Mouse (Mus musculus) lung, embryonic 16.5 days (tissue): ENCODE data around the gene Fbxo17. TPM values are rescaled to one million over a fixed set of nuclear protein-coding genes. Genes with fewer than 3 reads are reported as not detected.
"Not testable (repeated sequence)": the region's sequence is repeated elsewhere in the genome, so short reads cannot be mapped to it uniquely, and the experiment has no call there.

Source experiments
- ATAC-seq: fragments of 200-750 bp; cut with Nextera tagmentation; 2 replicates; pipeline ENCODE4 v1.8.0; 2017; ENCODE audit warnings: low read depth, mild to moderate bottlenecking, moderate library complexity
- H3K27ac ChIP-seq: fragments of 300-500 bp; sonication (generic); 2 replicates; pipeline ENCODE4 v1.5.1; 2014; ENCODE audit warnings: mild to moderate bottlenecking, control low read depth, low read length
- H3K27me3 ChIP-seq: fragments of 300-500 bp; sonication (generic); 2 replicates; pipeline ENCODE4 v1.6.1; 2014; ENCODE audit warnings: low read depth, low read length, mixed read lengths; ENCODE audit not compliant: control insufficient read depth, insufficient read depth
- H3K36me3 ChIP-seq: fragments of 300-500 bp; sonication (generic); 2 replicates; pipeline ENCODE4 v1.6.1; 2014; ENCODE audit warnings: low read length; ENCODE audit not compliant: control insufficient read depth, insufficient read depth
- H3K4me1 ChIP-seq: fragments of 300-500 bp; sonication (generic); replicated peaks from 2 replicates; pipeline ENCODE4 v1.6.1; 2014; ENCODE audit warnings: low read length, mixed read lengths; ENCODE audit not compliant: control insufficient read depth, insufficient read depth
- H3K4me2 ChIP-seq: fragments of 300-500 bp; sonication (generic); 2 replicates; pipeline ENCODE4 v1.6.1; 2014; ENCODE audit warnings: low read depth, low read length, control low read depth
- H3K4me3 ChIP-seq: fragments of 300-500 bp; sonication (generic); 2 replicates; pipeline ENCODE4 v1.5.1; 2014; ENCODE audit warnings: mild to moderate bottlenecking, low read length, control low read depth
- H3K9ac ChIP-seq: fragments of 300-500 bp; sonication (generic); 2 replicates; pipeline ENCODE4 v1.6.1; 2014; ENCODE audit warnings: low read length, control low read depth
- H3K9me3 ChIP-seq: fragments of 300-500 bp; sonication (generic); 2 replicates; pipeline ENCODE4 v1.6.1; 2016; ENCODE audit warnings: low read length; ENCODE audit not compliant: control insufficient read depth
- WGBS: fragments of 180-500 bp; shearing (Covaris S2); extraction: QIAGEN DNeasy Blood & Tissue Kit; methylation state at CpG from one replicate; pipeline ENCODE4 v1.1.7; 2014; 5-methylcytosine and 5-hydroxymethylcytosine counted together
- polyA plus RNA-seq: library from polyadenylated mRNA; unstranded; fragments of >200 nt; fragmentation: Nextera tagmentation; extraction: Ambion mirVana; gene quantifications from 2 replicates; pipeline ENCODE4 v1.2.1, GENCODE M21; 2015

The Fbxo17 gene
- polyA plus RNA-seq, 1 experiment from 2014 or later: 15.8 TPM

DNA sequence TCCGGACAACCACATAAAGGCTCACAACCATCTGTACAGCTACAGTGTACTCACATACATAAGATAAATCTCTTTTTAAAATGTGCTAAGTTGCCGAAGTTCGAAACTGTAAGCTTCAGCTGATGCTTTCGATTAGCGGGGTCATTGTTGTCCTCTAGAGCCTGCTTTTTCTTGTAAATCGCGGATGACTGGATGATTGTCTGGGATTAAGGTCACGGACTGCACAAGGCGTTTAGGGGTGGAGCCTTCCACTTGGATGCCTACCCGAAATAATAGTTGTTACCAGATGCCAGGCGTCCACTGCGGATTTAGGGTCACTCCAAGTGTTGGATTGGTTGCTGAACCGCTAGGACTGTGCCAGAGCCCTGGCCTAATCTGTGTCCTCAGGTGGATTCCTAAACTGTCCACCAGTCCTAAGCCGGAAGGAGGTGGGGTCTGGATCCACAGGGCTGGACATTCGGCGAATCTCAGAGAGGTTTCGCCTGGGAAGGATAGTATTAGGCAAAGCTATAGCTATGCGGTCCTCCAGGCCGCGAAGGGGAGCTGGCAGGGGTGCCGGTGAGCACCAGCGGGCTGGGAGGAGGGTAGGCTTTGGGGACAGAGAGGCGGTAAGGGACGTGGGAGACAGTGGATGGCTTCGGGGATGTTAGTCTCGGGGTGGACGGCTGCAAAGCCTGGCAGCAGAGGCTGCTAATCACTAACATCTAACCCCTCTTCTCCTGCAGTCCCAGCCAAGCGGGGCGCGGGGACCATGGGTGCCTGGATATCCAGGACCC is 23.9 kb upstream of the Fbxo17 start, which contains the start of gene Fbxo27:
Fbxo27 (plus strand) TSS at position 305 of the 776 bp plus-strand sequence.
- ATAC-seq: peak; percentile 56
- H3K27ac ChIP-seq: no peak within 1 kb of the TSS

DNA sequence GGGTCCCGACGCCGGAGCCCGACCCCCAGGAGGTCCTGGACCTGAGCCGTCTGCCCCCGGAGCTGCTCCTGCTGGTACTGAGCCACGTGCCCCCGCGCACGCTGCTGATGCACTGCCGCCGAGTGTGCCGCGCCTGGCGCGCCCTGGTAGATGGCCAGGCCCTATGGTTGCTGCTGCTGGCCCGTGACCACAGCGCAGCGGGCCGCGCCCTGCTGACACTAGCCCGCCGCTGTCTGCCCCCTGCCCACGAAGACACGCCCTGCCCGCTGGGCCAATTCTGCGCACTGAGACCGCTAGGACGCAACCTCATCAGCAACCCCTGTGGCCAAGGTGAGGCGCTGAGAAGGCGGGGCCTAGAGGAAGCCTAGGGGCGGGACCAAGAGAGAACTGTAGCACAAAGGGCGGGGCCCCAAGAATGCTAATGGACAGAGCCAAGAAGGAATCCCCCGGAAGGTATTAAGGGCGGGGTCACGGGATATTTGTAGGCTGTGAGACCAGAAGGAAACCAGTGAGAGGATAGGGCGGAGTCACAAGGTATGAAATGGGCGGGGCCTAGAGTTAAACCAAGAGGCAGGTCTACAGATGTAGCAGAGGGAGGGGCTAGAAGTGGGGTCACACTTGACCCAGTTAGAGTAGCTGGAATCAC is 23.2 kb upstream of the Fbxo17 start:
- Histone ChIP-seq H3K4me1 (0 out of 2 replicates have a peak, but pooled peaks cover 7% of the 10 kb centered on the region), H3K4me2 (peak overlapping the region; percentile 86), H3K4me3 (peak overlapping the region; percentile 64), H3K9me3 (no peaks in the 10 kb centered on the region), H3K27me3 (no peaks in the 10 kb centered on the region; the same call in 1 of the 2 replicates), H3K27ac (no peak overlapping the region), H3K9ac (peak overlapping the region; percentile 63), H3K36me3 (no peaks in the 10 kb centered on the region)
- ATAC-seq: peak; percentile 91
- under 1% methylated on average over 36 of the region's 38 CpGs for WGBS

More for the DNA sequence above, 23.9 kb upstream of the Fbxo17 start, which contains the start of gene Fbxo27:
- 38% methylated on average over 30 of the region's 30 CpGs for WGBS
- H3K4me2 ChIP-seq: peak within 1 kb of the TSS; percentile 86
- H3K9me3 ChIP-seq: no peaks in the 10 kb centered on the region
- H3K9ac ChIP-seq: peak within 1 kb of the TSS; percentile 63
- H3K36me3 ChIP-seq: no peaks in the 10 kb centered on the region
- peak within 1 kb of the TSS; percentile 64 for H3K4me3 ChIP-seq
- H3K4me1 ChIP-seq: 0 out of 2 replicates have a peak, but pooled peaks cover 7% of the 10 kb centered on the region
- H3K27me3 ChIP-seq: no peaks in the 10 kb centered on the region; the same call in 1 of the 2 replicates

DNA sequence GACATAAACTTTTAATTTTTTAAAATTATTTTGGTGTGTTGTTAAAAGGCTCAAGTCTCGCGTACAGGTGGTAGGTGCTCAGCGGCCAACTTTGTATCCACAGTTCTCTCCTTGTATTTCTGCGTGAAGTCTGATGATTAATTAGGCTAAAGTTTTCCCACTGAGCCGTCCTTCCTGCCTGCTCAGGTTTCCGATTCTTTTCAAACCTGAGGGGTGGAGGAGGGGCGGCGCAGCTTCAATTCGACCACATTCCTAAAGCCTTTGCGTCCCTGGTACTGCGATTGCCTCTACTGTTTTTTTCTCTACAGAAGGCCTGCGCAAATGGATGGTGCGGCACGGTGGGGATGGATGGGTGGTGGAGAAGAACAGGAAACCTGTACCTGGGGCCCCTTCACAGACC is 22.2 kb upstream of the Fbxo17 start:
- no peaks in the 10 kb centered on the region; the same call in 1 of the 2 replicates for H3K27me3 ChIP-seq
- no peaks in the 10 kb centered on the region for H3K9me3 ChIP-seq
- H3K36me3 ChIP-seq: no peaks in the 10 kb centered on the region
- H3K4me2 ChIP-seq: peak overlapping the region; percentile 86
- H3K4me3 ChIP-seq: peak overlapping the region; percentile 64
- 0 out of 2 replicates have a peak overlapping the region, but pooled peaks have one; percentile 24 for H3K9ac ChIP-seq
- H3K4me1 ChIP-seq: 0 out of 2 replicates have a peak, but pooled peaks cover 7% of the 10 kb centered on the region
- peak overlapping the region; percentile 17; the same call in 1 of the 2 replicates for H3K27ac ChIP-seq
- ATAC-seq: no peak
- 7% methylated on average over 14 of the region's 14 CpGs for WGBS

DNA sequence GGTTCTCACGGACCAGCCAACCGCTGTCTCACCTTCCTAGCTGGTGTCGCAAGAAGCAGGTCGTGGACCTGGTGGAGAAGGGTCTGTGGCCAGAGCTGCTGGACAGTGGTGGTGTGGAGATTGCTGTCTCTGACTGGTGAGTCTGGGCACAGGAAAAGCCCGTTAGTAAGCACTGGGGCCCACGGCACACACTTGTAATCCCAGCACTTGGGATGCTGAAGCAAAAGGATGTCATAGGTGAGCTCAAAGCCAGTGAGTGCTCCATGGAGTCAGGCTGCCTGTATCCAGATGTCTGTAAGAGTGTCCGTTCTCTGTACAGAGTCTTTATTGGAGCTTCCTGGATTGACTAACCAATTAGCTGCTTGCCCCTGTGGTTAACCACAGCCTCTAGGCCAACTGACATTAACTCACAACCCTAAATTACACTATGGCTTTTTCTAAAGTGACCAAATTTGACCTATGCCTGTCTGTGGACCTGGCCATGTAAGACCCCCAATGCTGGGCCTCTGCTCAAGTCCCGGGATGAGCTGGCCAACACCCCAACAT is 21.6 kb upstream of the Fbxo17 start:
- ATAC-seq: no peak
- H3K9ac ChIP-seq: no peak overlapping the region
- no peak overlapping the region for H3K27ac ChIP-seq
- no peaks in the 10 kb centered on the region; the same call in 1 of the 2 replicates for H3K27me3 ChIP-seq
- H3K4me1 ChIP-seq: 0 out of 2 replicates have a peak, but pooled peaks cover 7% of the 10 kb centered on the region
- WGBS: 44% methylated on average over 8 of the region's 8 CpGs
- no peak overlapping the region for H3K4me3 ChIP-seq
- peak overlapping the region; percentile 86; the same call in 1 of the 2 replicates for H3K4me2 ChIP-seq
- no peaks in the 10 kb centered on the region for H3K36me3 ChIP-seq
- no peaks in the 10 kb centered on the region for H3K9me3 ChIP-seq

DNA sequence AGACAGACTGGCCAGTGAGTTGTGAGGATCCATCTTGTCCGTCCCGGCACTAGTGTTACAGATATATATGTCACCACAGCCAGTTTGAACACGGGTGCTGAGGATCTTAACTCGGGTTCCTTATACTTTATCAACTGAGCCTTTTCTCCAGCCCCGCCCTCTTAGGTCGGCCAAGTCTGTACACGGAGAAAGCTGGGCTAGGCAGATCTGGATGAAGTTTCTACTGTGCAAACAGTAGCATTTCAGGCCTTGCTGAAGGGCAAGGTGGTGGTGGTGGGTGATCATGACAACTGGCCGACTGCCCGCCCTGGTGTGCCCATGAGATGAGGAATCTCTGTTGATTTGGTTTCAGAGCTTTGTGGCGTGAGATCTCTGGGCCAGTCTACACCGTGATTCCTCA is 19.3 kb upstream of the Fbxo17 start:
- Histone ChIP-seq H3K9me3 (peaks cover 3% of the 10 kb centered on the region; the same call in 1 of the 2 replicates), H3K9ac (no peak overlapping the region), H3K27ac (no peak overlapping the region), H3K4me3 (no peak overlapping the region), H3K27me3 (no peaks in the 10 kb centered on the region; the same call in 1 of the 2 replicates), H3K36me3 (no peaks in the 10 kb centered on the region), H3K4me1 (0 out of 2 replicates have a peak, but pooled peaks cover 7% of the 10 kb centered on the region), H3K4me2 (no peak overlapping the region)
- ATAC-seq: no peak
- 81% methylated on average over 11 of the region's 11 CpGs for WGBS

DNA sequence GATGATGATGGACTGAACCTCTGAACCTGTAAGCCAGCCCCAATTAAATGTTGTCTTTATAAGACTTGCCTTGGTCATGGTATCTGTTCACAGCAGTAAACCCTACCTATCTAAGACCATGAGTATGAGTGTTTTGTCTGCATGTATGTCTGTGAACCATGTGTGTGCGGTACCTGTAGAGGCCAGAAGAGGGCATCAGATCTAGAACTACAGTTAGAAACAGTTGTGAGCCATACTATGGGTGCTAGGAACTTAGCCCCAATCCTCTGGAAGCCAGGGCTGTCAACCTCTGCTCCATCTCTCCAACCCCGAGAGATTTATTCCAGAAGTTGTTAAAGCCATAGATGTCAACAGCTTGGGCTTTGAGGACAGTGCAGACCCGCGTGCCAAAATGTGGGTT is 16.3 kb upstream of the Fbxo17 start:
- H3K27me3 ChIP-seq: no peaks in the 10 kb centered on the region
- H3K36me3 ChIP-seq: no peaks in the 10 kb centered on the region
- WGBS: 95% methylated on average over 4 of the region's 4 CpGs
- no peak overlapping the region for H3K4me2 ChIP-seq
- H3K9ac ChIP-seq: no peak overlapping the region
- no peak overlapping the region for H3K4me3 ChIP-seq
- ATAC-seq: no peak
- H3K9me3 ChIP-seq: peaks cover 3% of the 10 kb centered on the region; the same call in 1 of the 2 replicates
- no peaks in the 10 kb centered on the region for H3K4me1 ChIP-seq
- H3K27ac ChIP-seq: no peak overlapping the region

DNA sequence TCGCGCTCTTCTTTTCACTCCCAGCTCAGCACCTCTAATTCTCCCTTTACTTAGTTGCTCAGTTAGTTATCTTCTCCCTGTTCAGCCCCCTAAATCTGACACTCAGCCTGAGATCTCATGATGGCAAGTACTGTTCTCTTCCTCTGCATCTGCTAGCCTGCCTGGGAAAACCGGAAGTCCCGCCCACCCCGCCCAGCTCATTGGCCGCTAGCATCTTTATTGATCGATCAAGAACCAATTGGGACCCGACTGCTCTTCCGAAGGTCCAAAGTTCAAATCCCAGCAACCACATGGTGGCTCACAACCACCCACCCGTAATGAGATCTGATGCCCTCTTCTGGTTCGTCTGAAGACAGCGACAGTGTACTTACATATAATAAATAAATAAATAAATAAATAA is 15.3 kb upstream of the Fbxo17 start:
- not testable (repeated sequence) for H3K4me2 ChIP-seq, H3K36me3 ChIP-seq, H3K4me1 ChIP-seq, H3K27ac ChIP-seq, H3K27me3 ChIP-seq, ATAC-seq, H3K9me3 ChIP-seq, H3K4me3 ChIP-seq, H3K9ac ChIP-seq
- WGBS: 92% methylated on average over 12 of the region's 12 CpGs

DNA sequence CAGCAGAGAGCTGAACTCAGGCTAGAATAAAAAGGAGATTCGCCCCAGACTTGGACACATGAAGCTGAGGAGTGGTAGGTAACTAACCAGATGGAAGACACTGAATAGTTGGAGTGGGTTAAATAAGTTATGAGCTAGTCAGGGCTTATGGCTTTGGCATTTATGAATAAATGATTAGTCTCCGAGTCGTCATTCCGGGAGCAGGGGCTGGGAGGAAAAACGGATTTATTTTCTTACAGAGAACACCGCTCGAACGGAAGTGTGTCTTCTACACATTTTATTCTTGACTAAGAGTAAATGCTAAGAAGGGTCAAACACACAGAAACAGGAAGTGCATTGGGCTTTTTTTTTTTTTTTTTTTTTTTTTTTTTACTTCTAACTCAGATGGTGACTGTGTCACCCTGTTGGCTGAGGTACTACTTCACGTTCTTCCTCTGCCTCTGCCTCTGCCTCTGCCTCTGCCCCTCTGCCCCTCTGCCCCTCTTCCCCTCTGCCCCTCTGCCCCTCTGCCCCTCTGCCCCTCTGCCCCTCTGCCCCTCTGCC is 13.9 kb upstream of the Fbxo17 start:
- no peaks in the 10 kb centered on the region for H3K36me3 ChIP-seq
- no peak overlapping the region for H3K4me3 ChIP-seq
- H3K9ac ChIP-seq: no peak overlapping the region
- H3K9me3 ChIP-seq: peaks cover 3% of the 10 kb centered on the region; the same call in 1 of the 2 replicates
- ATAC-seq: no peak
- no peak overlapping the region for H3K27ac ChIP-seq
- no peaks in the 10 kb centered on the region for H3K4me1 ChIP-seq
- no peaks in the 10 kb centered on the region for H3K27me3 ChIP-seq
- no peak overlapping the region for H3K4me2 ChIP-seq
- WGBS: 49% methylated on average over 9 of the region's 9 CpGs

DNA sequence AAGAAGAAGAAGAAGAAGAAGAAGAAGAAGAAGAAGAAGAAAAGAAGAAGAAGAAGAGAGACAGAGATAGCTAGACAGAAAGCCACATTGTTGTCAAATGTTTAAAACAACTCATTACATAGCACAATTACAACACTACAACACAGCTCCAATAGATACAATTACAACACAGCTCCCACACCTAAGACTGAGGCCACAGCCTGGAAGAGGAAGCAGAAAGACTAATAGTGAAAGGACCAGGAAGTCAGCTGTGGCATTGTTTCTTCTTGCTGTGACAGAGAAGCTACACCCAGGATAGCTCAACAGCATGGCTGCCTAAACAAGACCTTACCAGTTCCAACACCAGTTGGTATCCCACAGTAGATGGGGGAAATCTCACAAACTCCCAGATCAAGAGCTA is 7.2 kb upstream of the Fbxo17 start:
- no peaks in the 10 kb centered on the region for H3K36me3 ChIP-seq
- no peaks in the 10 kb centered on the region for H3K27me3 ChIP-seq
- no peaks in the 10 kb centered on the region for H3K4me1 ChIP-seq
- H3K4me3 ChIP-seq: no peak overlapping the region
- no peak overlapping the region for H3K27ac ChIP-seq
- no peaks in the 10 kb centered on the region for H3K9me3 ChIP-seq
- no peak for ATAC-seq
- no peak overlapping the region for H3K9ac ChIP-seq
- H3K4me2 ChIP-seq: no peak overlapping the region
